Mouse (Mus musculus): ENCODE results near the gene Rptor. TPM values are rescaled to one million over a fixed set of nuclear protein-coding genes. Genes with fewer than 3 reads are reported as not detected.

Rptor gene
- polyA plus RNA-seq, 1 experiment from 2014 or later = 13.3 TPM

DNA sequence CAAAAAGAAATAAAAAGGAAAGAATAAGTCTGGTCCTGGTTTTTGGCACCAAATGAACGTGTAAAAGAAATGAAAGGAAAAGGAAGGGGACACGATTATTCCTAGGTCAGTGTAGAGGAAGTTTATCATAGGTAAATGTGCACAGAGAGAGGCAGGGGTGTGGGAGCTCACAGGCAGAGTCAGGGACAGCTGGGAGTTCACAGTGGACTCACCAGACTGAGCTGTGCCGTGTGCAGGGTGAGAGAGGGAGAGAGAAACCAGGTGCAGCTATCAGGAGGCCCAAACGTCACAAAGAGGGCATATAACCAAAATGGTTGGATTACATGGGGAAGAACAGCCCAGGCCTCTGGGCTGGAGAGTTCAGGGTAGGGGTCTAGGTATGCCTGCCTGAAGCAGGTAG, 70.1 kb downstream of the Rptor start:
- no peak overlapping the region for H3K9ac ChIP-seq
- H3K4me1 ChIP-seq (replicated peaks) = peaks cover 72% of the 10 kb centered on the region
- no peak for ATAC-seq (ENCODE audit: insufficient number of reproducible peaks, low FRiP score)
- H3K4me2 ChIP-seq = no peak overlapping the region
- H3K27me3 ChIP-seq (replicated peaks) = no peaks in the 10 kb centered on the region
- peaks cover 5% of the 10 kb centered on the region; the same call in 1 of the 2 replicates for H3K9me3 ChIP-seq (replicated peaks)
- no peak overlapping the region for H3K4me3 ChIP-seq
- H3K36me3 ChIP-seq = no peaks in the 10 kb centered on the region
- 55% methylated on average over 4 of the region's 4 CpGs for WGBS
- no peak overlapping the region for H3K27ac ChIP-seq (ENCODE audit: poor library complexity, severe bottlenecking)

DNA sequence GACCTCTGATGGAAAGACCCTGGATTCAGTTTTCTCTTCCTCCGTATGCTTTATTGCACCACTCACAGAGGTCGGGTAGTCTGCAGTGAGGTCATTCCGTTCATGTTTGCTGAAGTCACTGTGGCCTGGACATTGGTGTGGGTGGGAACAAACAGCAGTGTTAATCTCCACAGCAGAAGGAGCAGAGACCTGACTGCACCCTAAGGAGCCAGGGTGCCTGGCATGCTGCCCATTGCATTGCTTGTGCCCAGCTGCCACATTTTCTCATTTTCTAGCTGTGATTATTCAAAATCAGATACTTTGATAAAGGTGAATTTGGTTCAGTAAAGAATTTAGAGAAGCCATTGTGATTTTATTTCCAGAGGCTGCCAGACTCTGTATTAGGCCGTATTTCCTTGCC, 72.1 kb downstream of the Rptor start:
- H3K27me3 ChIP-seq (replicated peaks) = no peaks in the 10 kb centered on the region
- no peaks in the 10 kb centered on the region for H3K36me3 ChIP-seq
- H3K4me3 ChIP-seq = no peak overlapping the region
- H3K4me1 ChIP-seq (replicated peaks) = peaks cover 72% of the 10 kb centered on the region
- peaks cover 5% of the 10 kb centered on the region; the same call in 1 of the 2 replicates for H3K9me3 ChIP-seq (replicated peaks)
- no peak for ATAC-seq (ENCODE audit: insufficient number of reproducible peaks, low FRiP score)
- WGBS = 72% methylated on average over 4 of the region's 4 CpGs
- H3K27ac ChIP-seq (ENCODE audit: poor library complexity, severe bottlenecking) = no peak overlapping the region
- H3K9ac ChIP-seq = no peak overlapping the region
- H3K4me2 ChIP-seq = no peak overlapping the region

DNA sequence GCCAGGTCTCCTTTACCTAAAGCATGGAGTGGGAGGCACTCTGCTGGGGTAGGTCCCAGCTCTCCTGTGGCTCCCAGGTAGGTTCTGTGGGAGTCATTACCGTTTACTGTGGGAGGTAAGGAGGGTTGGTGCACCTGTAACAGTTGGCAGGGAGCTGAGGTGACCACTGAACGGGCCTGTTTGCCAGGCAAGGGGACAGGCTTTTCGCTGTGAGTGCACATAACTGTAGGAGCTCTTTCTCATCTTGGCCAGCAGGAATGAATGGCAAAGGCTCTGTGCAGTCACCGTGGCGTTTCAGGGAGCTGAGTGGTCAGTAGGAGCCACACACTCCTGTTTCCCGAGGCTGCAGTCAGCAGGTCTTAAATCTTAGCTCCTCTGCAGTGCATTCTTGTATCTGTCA, 72.8 kb downstream of the Rptor start:
- peaks cover 5% of the 10 kb centered on the region; the same call in 1 of the 2 replicates for H3K9me3 ChIP-seq (replicated peaks)
- no peak overlapping the region for H3K27ac ChIP-seq (ENCODE audit: poor library complexity, severe bottlenecking)
- peaks cover 67% of the 10 kb centered on the region for H3K4me1 ChIP-seq (replicated peaks)
- ATAC-seq (ENCODE audit: insufficient number of reproducible peaks, low FRiP score) = no peak
- no peaks in the 10 kb centered on the region for H3K27me3 ChIP-seq (replicated peaks)
- H3K4me3 ChIP-seq = no peak overlapping the region
- no peak overlapping the region for H3K9ac ChIP-seq
- 74% methylated on average over 6 of the region's 6 CpGs for WGBS
- H3K4me2 ChIP-seq = no peak overlapping the region
- no peaks in the 10 kb centered on the region for H3K36me3 ChIP-seq

DNA sequence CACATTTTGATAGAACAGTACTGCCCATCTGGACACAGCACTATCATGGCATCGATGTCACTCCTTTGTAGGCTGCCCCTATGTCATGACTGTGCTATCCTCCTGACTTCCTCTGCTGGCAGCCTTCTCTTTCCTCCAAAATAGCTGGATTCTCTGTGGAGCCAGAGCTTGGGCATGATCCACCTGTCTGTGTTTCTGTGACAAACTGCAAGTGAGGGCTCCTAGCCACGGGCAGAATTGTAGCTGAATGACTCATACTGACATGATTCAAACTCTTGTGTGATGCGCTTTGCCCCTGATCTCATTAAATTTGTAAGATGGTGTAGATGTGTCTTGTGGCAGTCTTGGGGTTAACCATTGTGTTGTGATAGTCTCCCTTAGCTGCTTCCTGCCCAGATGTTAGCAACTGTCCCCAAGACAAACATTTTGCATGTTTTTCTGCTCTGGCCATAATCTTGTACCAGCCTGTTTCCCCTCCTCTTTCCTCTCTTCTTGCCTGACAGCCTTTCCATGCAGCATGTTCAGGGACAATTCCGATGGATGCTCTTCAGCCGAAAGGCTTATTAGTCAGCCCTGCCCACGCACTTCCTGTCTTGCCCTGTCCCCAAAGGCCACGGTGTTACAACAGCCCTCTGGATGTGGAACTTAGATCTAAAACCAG, 74.2 kb downstream of the Rptor start:
- Histone ChIP-seq H3K4me1 (replicated peaks) (peaks cover 68% of the 10 kb centered on the region), H3K36me3 (no peaks in the 10 kb centered on the region), H3K4me2 (no peak overlapping the region), H3K4me3 (no peak overlapping the region), H3K27me3 (replicated peaks) (no peaks in the 10 kb centered on the region), H3K9ac (no peak overlapping the region), H3K9me3 (replicated peaks) (peaks cover 5% of the 10 kb centered on the region; the same call in 1 of the 2 replicates), H3K27ac (ENCODE audit: poor library complexity, severe bottlenecking) (no peak overlapping the region)
- WGBS = 54% methylated on average over 7 of the region's 7 CpGs
- ATAC-seq (ENCODE audit: insufficient number of reproducible peaks, low FRiP score) = peak; percentile 29

DNA sequence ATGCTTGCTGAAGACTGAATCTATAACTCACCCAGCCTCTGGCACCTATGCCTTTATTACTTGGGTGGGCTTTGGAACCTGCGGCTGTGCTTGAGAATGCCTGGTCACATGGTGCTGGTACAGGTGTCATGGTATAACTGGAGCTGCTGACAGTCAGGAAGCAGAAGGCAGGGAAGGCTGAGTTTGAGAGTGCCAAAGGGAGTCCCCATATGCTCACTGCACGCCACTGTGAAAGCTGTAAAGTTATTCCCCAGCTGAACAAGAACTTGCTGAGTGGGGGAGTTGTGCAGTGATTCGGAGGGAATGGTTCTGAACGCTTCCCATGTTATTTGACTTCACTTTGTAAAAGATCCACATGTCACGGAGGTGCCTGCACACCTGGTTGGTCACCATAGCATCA, 75.7 kb downstream of the Rptor start:
- Histone ChIP-seq H3K9ac (no peak overlapping the region), H3K27me3 (replicated peaks) (no peaks in the 10 kb centered on the region), H3K4me1 (replicated peaks) (peaks cover 74% of the 10 kb centered on the region), H3K27ac (ENCODE audit: poor library complexity, severe bottlenecking) (no peak overlapping the region), H3K4me2 (no peak overlapping the region), H3K36me3 (no peaks in the 10 kb centered on the region), H3K4me3 (no peak overlapping the region), H3K9me3 (replicated peaks) (peaks cover 5% of the 10 kb centered on the region; the same call in 1 of the 2 replicates)
- no peak for ATAC-seq (ENCODE audit: insufficient number of reproducible peaks, low FRiP score)
- 87% methylated on average over 5 of the region's 5 CpGs for WGBS

DNA sequence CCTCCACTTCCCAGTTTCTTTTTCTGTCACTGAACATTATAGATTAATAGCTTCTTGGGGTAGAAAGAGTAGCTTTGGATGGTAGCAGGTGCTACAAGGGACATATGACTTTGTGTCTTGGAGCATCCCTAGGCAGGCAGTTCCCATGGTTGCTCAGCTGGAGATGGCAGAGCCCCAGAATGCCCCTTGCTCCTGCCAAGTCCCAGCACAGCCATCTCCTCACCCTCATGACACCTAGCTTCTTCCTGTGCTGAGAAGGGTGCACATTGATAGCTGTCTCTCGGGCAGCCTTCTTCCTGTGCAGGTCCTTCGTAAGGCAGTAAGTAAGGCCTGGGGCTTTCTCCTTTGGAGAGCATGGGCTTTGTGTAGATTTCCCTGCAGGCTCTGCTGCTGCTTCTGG, 78.0 kb downstream of the Rptor start:
- Histone ChIP-seq H3K27ac (ENCODE audit: poor library complexity, severe bottlenecking) (no peak overlapping the region), H3K4me3 (no peak overlapping the region), H3K36me3 (no peaks in the 10 kb centered on the region), H3K27me3 (replicated peaks) (no peaks in the 10 kb centered on the region), H3K9ac (no peak overlapping the region), H3K4me2 (no peak overlapping the region), H3K4me1 (replicated peaks) (peaks cover 84% of the 10 kb centered on the region), H3K9me3 (replicated peaks) (no peaks in the 10 kb centered on the region)
- no peak for ATAC-seq (ENCODE audit: insufficient number of reproducible peaks, low FRiP score)
- WGBS = 68% methylated on average over 2 of the region's 2 CpGs

DNA sequence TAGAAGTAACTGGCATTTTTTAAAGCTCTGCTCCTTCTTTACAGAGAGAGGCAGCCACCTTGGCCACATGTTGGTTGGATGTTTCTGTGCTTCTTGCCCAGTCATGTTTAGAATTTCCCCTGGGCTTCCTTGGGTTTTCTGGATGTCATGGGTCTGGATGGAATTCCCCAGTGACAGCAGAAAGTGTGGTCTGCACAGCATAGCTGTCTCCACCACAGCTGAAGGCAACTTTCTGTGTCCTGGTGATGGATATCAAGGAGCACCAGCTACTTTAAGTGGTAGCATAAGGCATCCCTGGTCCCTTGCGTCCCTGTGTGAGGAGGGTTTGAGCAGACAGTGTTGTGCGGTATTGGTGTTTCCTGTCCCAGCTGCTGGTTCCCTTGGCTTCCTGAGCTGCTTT, 79.6 kb downstream of the Rptor start:
- Histone ChIP-seq H3K4me1 (replicated peaks) (peaks cover 75% of the 10 kb centered on the region), H3K4me3 (no peak overlapping the region), H3K36me3 (no peaks in the 10 kb centered on the region), H3K4me2 (no peak overlapping the region), H3K27ac (ENCODE audit: poor library complexity, severe bottlenecking) (no peak overlapping the region), H3K9me3 (replicated peaks) (no peaks in the 10 kb centered on the region), H3K9ac (no peak overlapping the region), H3K27me3 (replicated peaks) (no peaks in the 10 kb centered on the region)
- WGBS = 40% methylated on average over 2 of the region's 2 CpGs
- ATAC-seq (ENCODE audit: insufficient number of reproducible peaks, low FRiP score) = no peak

DNA sequence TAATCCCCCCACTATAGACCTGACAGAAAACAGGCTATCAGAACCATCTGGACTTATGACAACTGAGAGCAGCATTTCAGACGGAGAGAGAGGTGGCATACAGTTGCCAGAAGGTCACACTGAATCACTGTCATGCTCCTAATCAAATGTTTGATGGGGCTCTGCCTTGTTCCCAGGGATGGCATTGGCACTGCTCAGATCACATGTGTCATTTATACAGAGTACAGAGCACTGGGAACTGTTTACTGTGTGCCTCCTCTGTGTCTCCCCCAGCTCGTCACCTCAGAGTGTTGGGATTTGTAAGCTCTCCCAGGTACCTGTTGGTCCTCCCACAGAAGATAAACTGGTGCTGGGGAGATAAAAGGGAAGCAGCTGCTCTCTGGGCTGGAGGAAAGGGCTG, 81.1 kb downstream of the Rptor start:
- 28% methylated on average over 2 of the region's 2 CpGs for WGBS
- ATAC-seq (ENCODE audit: insufficient number of reproducible peaks, low FRiP score) = no peak
- Histone ChIP-seq H3K4me2 (no peak overlapping the region), H3K27ac (ENCODE audit: poor library complexity, severe bottlenecking) (no peak overlapping the region), H3K4me3 (no peak overlapping the region), H3K36me3 (no peaks in the 10 kb centered on the region), H3K4me1 (replicated peaks) (peaks cover 75% of the 10 kb centered on the region), H3K9me3 (replicated peaks) (no peaks in the 10 kb centered on the region), H3K9ac (0 out of 2 replicates have a peak overlapping the region, but pooled peaks have one; percentile 14), H3K27me3 (replicated peaks) (no peaks in the 10 kb centered on the region)

DNA sequence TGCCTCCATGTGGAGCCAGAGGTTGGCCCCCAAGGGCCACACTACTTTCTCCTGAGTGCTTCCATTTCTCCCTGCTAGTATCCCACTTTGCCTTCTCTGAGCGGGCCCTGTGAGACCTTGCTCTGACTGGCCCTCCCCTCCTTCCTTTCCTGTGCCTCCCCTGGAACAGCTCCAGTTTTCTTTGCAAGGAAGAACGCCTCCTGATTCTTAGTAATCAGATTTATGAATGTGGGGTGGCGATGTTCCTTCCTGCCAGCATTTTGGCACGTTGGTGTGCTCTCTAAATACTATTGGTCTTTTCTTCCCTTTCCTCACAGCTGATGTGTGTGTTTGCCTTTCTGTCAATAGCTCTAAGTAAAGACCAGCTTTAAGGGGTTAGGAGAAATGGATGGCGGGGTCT, 82.8 kb downstream of the Rptor start:
- H3K4me1 ChIP-seq (replicated peaks) = peaks cover 77% of the 10 kb centered on the region
- H3K4me3 ChIP-seq = no peak overlapping the region
- H3K27me3 ChIP-seq (replicated peaks) = no peaks in the 10 kb centered on the region
- 43% methylated on average over 5 of the region's 5 CpGs for WGBS
- H3K9ac ChIP-seq = 0 out of 2 replicates have a peak overlapping the region, but pooled peaks have one; percentile 11
- H3K9me3 ChIP-seq (replicated peaks) = no peaks in the 10 kb centered on the region
- ATAC-seq (ENCODE audit: insufficient number of reproducible peaks, low FRiP score) = no peak
- H3K27ac ChIP-seq (ENCODE audit: poor library complexity, severe bottlenecking) = no peak overlapping the region
- H3K4me2 ChIP-seq = no peak overlapping the region
- no peaks in the 10 kb centered on the region for H3K36me3 ChIP-seq

DNA sequence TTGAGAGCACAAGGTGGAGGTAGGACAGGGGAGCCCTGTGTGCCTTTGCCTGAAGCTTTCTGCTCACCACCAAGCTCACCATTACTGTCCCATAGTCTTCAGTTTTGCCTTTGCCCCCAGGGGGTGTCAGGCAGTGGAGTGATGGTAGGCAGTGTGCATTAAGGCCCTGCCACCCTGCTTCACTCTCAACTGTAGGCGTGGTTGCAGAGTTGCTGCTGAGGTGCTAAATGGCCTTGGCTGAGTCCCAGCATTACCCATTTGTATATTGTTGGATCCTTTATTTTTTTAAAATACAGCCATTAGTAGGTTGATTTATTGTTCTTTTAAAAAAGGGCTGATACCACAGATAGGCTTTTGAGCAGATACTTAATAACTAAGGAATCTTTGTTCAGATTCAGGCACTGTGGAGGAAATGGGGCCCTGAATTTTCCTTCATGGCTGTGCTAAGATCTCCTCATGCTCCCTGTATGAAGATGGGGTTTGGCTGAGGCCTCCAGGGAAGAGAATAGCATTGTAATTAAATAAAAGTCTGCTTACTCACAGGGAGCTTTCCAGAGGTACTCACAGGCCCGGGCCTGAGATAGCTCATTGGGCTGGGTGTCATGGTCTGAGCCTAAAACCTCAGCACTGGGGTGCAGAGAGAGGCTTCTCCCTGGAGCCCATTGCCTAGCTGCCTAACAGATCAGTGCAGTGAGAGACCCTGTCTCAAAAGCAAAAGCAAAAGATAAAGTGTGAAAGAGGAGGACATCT, 83.4 kb downstream of the Rptor start:
- H3K36me3 ChIP-seq = no peaks in the 10 kb centered on the region
- no peak overlapping the region for H3K27ac ChIP-seq (ENCODE audit: poor library complexity, severe bottlenecking)
- 71% methylated on average over 2 of the region's 2 CpGs for whole genome bisulfite sequencing
- no peaks in the 10 kb centered on the region for H3K9me3 ChIP-seq (replicated peaks)
- no peaks in the 10 kb centered on the region for H3K27me3 ChIP-seq (replicated peaks)
- ATAC-seq (ENCODE audit: insufficient number of reproducible peaks, low FRiP score) = no peak
- 0 out of 2 replicates have a peak overlapping the region, but pooled peaks have one; percentile 11 for H3K9ac ChIP-seq
- no peak overlapping the region for H3K4me3 ChIP-seq
- H3K4me1 ChIP-seq (replicated peaks) = peaks cover 78% of the 10 kb centered on the region
- H3K4me2 ChIP-seq = no peak overlapping the region

DNA sequence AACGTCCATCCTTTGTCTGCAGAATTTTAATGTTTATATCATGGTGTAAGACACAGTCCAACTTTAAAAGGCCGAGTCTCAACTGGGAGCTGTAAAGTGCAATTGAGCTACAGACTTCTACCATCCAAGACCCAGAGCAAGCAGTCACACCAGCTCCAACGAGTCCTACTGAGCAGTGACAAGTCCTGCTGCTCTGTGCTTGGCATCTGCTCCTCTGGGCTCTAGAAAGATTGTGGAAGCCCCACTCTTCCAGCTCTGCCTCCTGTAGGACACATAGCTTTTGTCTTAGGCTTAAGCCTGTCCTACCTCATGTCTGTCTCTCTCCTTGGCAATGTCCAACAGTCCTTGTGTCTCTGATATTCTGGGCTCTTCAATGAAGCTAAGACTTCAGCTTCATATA, 84.6 kb downstream of the Rptor start:
- 84% methylated on average over 3 of the region's 3 CpGs for WGBS

More for the DNA sequence above, 84.6 kb downstream of the Rptor start:
- H3K9ac ChIP-seq = no peak overlapping the region
- H3K27ac ChIP-seq (ENCODE audit: poor library complexity, severe bottlenecking) = no peak overlapping the region
- ATAC-seq (ENCODE audit: insufficient number of reproducible peaks, low FRiP score) = no peak
- H3K27me3 ChIP-seq (replicated peaks) = no peaks in the 10 kb centered on the region
- no peaks in the 10 kb centered on the region for H3K9me3 ChIP-seq (replicated peaks)
- H3K4me2 ChIP-seq = no peak overlapping the region
- H3K36me3 ChIP-seq = no peaks in the 10 kb centered on the region
- H3K4me1 ChIP-seq (replicated peaks) = peaks cover 74% of the 10 kb centered on the region
- no peak overlapping the region for H3K4me3 ChIP-seq

Data from heart, embryonic 12.5 days (tissue).